Mouse (Mus musculus) olfactory bulb, adult 2 months (tissue): ENCODE data around the gene Rps25.

Experiments
- CTCF ChIP-seq: fragments of 200-500 bp; IDR thresholded peaks from 2 replicates; pipeline ENCODE4 v1.5.1; 2012; ENCODE audit warnings: low read depth, mild to moderate bottlenecking, low read length, moderate library complexity; ENCODE audit not compliant: insufficient read depth
- POLR2A ChIP-seq: fragments of 200-500 bp; IDR thresholded peaks from 2 replicates; pipeline ENCODE4 v1.6.1; 2012; ENCODE audit warnings: mild to moderate bottlenecking, low read depth, low read length, moderate library complexity; ENCODE audit not compliant: insufficient read depth

GRCm38 (mm10) chr9:44412306-44412705, 5.4 kb downstream of the Rps25 start:
- no peak for TF ChIP-seq CTCF
- no peak for TF ChIP-seq POLR2A
